Mouse (Mus musculus) kidney, postnatal 0 days (tissue): ENCODE measurements at regions not wholly inside any gene's neighbourhood (a gene's known extent, or its start where the extent isn't known, plus 50 kb on each side); places are given as distances from the start of the nearest gene placed in this dataset.
"Not testable (repeated sequence)": the region's sequence is repeated elsewhere in the genome, so short reads cannot be mapped to it uniquely, and the experiment has no call there.

Experiments used
- ATAC-seq: fragments of 200-750 bp; cut with Nextera tagmentation; replicated peaks from 2 replicates; pipeline ENCODE4 v1.8.0; 2017; ENCODE audit warnings: low read depth, moderate number of reproducible peaks, moderate TSS enrichment, moderate library complexity; ENCODE audit not compliant: low FRiP score
- DNase-seq: peaks from one replicate; pipeline ENCODE4 v3.0.0-alpha.2; 2016; ENCODE audit warnings: low spot score
- H3K27ac ChIP-seq: fragments of 300-500 bp; sonication (generic); 2 replicates; pipeline ENCODE4 v1.5.1; 2014; ENCODE audit warnings: mild to moderate bottlenecking
- H3K27me3 ChIP-seq: fragments of 300-500 bp; sonication (generic); 2 replicates; pipeline ENCODE4 v1.6.1; 2014; ENCODE audit warnings: low read length, mixed read lengths; ENCODE audit not compliant: insufficient read depth
- H3K36me3 ChIP-seq: fragments of 300-500 bp; sonication (generic); 2 replicates; pipeline ENCODE4 v1.6.1; 2014; ENCODE audit warnings: low read length, mixed read lengths; ENCODE audit not compliant: insufficient read depth
- H3K4me1 ChIP-seq: fragments of 300-500 bp; sonication (generic); replicated peaks from 2 replicates; pipeline ENCODE4 v1.6.1; 2014; ENCODE audit warnings: antibody characterized with exemption, low read length, mixed read lengths; ENCODE audit not compliant: insufficient read depth
- H3K4me2 ChIP-seq: fragments of 300-500 bp; sonication (generic); 2 replicates; pipeline ENCODE4 v1.6.1; 2014; ENCODE audit warnings: mild to moderate bottlenecking, low read length, moderate library complexity, mixed read lengths
- H3K4me3 ChIP-seq: fragments of 300-500 bp; sonication (generic); replicated peaks from 2 replicates; pipeline ENCODE4 v1.5.1; 2014; ENCODE audit warnings: low read depth, low read length
- H3K9ac ChIP-seq: fragments of 300-500 bp; sonication (generic); 2 replicates; pipeline ENCODE4 v1.6.1; 2014; ENCODE audit warnings: low read depth, low read length
- H3K9me3 ChIP-seq: fragments of 300-500 bp; sonication (generic); replicated peaks from 2 replicates; pipeline ENCODE4 v1.6.1; 2016; ENCODE audit warnings: low read length, inconsistent platforms, mixed read lengths
- CTCF ChIP-seq: IDR thresholded peaks from 2 replicates; pipeline ENCODE4 v1.5.1; 2016; ENCODE audit warnings: antibody characterized with exemption, low read depth, mild to moderate bottlenecking, moderate library complexity
- WGBS: fragments of 180-500 bp; shearing (Covaris S2); extraction: QIAGEN DNeasy Blood & Tissue Kit; methylation state at CpG from one replicate; pipeline ENCODE4 v1.1.7; 2014; 5-methylcytosine and 5-hydroxymethylcytosine counted together

- Histone ChIP-seq H3K4me1 (no peaks in the 10 kb centered on the region), H3K4me3 (no peak overlapping the region), H3K4me2 (no peak overlapping the region), H3K36me3 (no peaks in the 10 kb centered on the region), H3K27ac (no peak overlapping the region), H3K9ac (no peak overlapping the region), H3K27me3 (no peaks in the 10 kb centered on the region), H3K9me3 (no peaks in the 10 kb centered on the region)
- 28% methylated on average over 1 of the region's 1 CpGs for WGBS
- ATAC-seq (no peak), DNase-seq (no peak)
- no peak for TF ChIP-seq CTCF
Measured at GRCm38 (mm10) chrX:95366995-95367394, 77.7 kb downstream of the Amer1 start.

DNA sequence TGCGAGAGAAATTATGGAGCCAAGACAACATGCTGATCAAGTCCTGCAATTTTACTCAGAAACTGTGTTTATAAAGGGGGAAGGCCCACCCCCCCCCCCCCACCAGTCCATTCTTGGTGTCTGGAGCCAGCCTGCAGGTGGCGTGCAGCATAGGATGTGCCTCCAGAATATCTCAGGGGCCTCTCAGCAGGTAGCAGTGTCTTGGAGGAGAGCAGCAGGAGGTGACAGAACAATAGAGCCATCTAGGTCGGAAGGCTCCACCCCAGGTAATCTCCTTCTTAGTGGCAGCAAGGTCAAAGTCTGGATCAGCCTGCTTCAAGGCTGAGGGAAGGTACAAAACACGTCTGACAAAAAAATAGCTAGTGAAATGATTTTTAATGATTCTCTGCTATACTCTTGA lies 79.3 kb downstream of the Amer1 start:
- H3K4me1 ChIP-seq, ATAC-seq, H3K27ac ChIP-seq, H3K4me2 ChIP-seq, H3K27me3 ChIP-seq, DNase-seq, H3K4me3 ChIP-seq, H3K9ac ChIP-seq, H3K9me3 ChIP-seq, H3K36me3 ChIP-seq: not testable (repeated sequence)
- WGBS, result 64% methylated on average over 4 of the region's 4 CpGs

- Histone ChIP-seq H3K4me3 (no peak overlapping the region), H3K4me2 (no peak overlapping the region), H3K9me3 (no peaks in the 10 kb centered on the region), H3K9ac (no peak overlapping the region), H3K36me3 (no peaks in the 10 kb centered on the region), H3K4me1 (no peaks in the 10 kb centered on the region), H3K27ac (no peak overlapping the region), H3K27me3 (no peaks in the 10 kb centered on the region)
- ATAC-seq (no peak), DNase-seq (peak; percentile 15)
- TF ChIP-seq CTCF, result peak; percentile 68
- WGBS, result 26% methylated on average over 3 of the region's 3 CpGs
Measured at GRCm38 (mm10) chrX:95359053-95359452, 85.6 kb downstream of the Amer1 start.
